Mouse (Mus musculus) thymus, adult 18-20 months (tissue): ENCODE data around the gene Lrrc27.

Experiments used
- DNase-seq, 2 experiments: peaks; one replicate each; pipeline ENCODE4 v3.0.0; 2022; ENCODE audit warnings: mixed read lengths in 2 of 2

The Lrrc27 gene

DNA sequence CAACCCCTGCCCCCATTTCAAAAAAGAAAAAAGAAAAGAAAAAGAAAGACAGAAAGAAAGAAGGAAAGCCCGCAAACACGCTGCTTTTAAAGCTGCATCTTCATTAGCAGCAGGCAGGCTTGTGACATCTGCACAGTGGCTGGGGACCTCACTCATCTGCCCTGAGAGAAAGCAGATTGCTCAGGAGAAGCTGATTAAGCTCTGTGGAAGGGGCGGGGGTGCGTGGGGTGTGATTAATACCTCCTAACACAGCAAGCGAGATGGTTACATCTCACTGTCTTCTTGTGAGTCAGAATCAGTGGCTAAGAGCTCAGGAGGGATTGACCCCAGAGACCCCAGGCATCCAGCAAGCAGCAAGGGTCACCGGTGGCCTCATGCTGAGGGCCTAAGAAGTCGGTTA, 64.7 kb downstream of the Lrrc27 start:
- DNase-seq = no peak

DNA sequence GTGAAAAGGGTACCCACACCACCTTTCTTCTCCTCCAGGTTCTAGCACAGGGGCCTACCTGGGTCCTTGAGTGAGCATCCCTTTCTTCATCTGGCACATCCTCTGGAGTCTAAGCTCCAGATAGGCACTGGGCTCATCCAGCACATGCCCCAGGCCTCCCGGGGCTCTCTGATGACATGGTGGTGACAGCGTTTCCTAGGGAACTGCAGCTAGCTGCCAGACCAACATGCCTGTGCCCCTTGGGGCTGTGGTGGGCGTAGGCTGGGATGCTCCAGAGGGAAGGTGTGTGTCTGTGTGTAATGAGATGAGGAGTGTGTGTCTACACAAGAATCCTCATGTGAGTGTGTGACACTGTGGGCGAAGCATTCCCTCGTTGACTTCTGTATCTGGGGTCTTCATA, 66.8 kb downstream of the Lrrc27 start:
- no peak for DNase-seq

- DNase-seq = no peak
These were observed 67.3 kb downstream of the Lrrc27 start for GRCm38 (mm10) chr7:139280044-139280443.

DNA sequence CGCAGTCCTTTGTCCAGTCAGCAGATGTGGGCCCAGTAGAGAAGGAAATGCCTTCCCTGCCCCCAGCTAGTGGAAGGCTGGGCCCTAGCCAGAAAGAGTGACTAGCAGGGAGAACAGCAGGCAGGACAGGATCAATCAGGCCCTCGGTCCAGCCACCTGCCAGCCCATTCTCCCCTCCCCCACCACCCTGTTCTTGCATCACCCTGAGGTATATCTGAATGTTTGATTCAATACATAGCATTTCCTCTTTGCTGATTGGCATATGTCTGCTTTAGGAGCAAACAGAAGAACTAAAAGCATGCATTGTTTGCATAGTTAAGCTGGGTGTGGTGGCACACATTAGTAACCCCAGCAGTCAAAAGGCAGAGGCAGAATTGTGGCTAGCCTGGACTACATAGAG, 68.4 kb downstream of the Lrrc27 start:
- no peak for DNase-seq

GRCm38 (mm10) chr7:139282037-139282436, 69.2 kb downstream of the Lrrc27 start:
- no peak for DNase-seq

GRCm38 (mm10) chr7:139285295-139285943, 72.6 kb downstream of the Lrrc27 start:
- DNase-seq = no peak

- no peak for DNase-seq
These were observed 75.8 kb downstream of the Lrrc27 start for GRCm38 (mm10) chr7:139288540-139288939.
